Mouse (Mus musculus) large intestine, adult 2 months (tissue): Measurements from ENCODE around the gene Ank2. TPM values are rescaled to one million over a fixed set of nuclear protein-coding genes. Genes with fewer than 3 reads are reported as not detected.
"Not testable (repeated sequence)": the region's sequence is repeated elsewhere in the genome, so short reads cannot be mapped to it uniquely, and the experiment has no call there.

ENCODE experiments used
- DNase-seq: peaks from one replicate; pipeline ENCODE4 v3.0.0-alpha.2; 2012; ENCODE audit warnings: low read depth, low spot score
- WGBS: fragments of 180-500 bp; shearing (Covaris S2); methylation state at CpG from one replicate; pipeline ENCODE4 v1.1.7; 2018; 5-methylcytosine and 5-hydroxymethylcytosine counted together
- polyA plus RNA-seq: library from polyadenylated mRNA; depleted of rRNA; stranded (reverse); fragments of >200 nt; gene quantifications from 2 replicates; pipeline ENCODE4 v1.2.3, GENCODE M21; 2012

Gene Ank2
- polyA plus RNA-seq, 1 experiment: 2.9 TPM

DNA sequence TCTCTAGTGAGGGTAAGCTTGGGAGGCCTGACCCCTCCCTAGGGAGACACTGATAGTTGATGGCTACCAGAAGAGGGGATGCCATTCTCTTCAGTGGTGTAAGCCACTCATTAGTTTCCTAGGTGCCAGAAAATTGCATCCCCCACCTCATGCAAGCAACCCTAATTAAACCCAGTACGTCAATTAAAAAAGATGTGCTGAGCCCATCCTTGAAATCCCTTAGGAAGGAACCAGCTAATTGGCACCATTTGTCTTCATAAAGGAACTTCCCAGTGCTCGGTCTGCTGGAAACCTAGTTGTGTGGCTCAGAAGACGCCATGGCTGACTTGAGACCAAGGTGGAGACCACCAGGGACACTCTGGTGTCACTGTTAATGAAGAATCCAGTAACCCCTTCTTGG is 65.9 kb downstream of the Ank2 start:
- DNase-seq: no peak
- 73% methylated on average over 3 of the region's 3 CpGs for WGBS

DNA sequence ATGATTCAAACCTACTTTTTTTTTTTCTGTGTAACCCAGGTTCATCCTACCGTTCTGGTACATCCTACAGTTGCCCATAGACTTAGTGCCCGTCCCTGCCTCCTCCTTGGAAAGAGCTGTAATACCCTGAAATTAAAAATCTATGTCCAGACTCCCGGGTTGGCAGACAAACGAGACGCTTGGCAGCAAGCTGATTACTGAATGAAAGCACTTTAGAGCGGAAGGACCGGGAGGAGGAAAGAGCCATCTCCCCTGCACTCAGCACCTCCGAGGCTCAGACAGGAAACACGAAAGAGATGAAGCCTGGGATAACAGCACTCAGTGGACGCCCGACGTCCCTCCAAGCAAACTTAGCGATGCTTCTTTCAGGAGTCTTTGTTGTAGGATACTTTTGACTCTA is 69.3 kb downstream of the Ank2 start:
- DNase-seq: no peak
- 74% methylated on average over 13 of the region's 13 CpGs for WGBS

DNA sequence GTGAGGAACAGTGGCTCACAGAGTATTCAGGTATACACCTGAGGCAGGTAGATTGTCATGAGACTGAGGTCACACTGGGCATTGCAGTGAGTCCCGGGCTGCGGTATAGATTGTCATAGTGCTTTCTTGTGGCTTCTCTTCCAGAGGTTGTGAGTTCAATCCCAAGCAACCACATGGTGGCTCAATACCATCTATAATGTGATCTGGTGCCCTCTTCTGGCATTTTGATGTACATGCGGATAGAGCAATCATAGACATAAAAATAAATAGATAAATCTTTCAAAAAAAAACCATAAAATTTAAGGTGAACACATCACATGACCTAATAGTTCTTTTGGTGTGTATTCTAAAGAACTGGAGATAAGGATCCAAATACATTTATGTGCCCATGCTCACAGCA is 70.6 kb downstream of the Ank2 start:
- no peak for DNase-seq
- 86% methylated on average over 3 of the region's 3 CpGs for WGBS

DNA sequence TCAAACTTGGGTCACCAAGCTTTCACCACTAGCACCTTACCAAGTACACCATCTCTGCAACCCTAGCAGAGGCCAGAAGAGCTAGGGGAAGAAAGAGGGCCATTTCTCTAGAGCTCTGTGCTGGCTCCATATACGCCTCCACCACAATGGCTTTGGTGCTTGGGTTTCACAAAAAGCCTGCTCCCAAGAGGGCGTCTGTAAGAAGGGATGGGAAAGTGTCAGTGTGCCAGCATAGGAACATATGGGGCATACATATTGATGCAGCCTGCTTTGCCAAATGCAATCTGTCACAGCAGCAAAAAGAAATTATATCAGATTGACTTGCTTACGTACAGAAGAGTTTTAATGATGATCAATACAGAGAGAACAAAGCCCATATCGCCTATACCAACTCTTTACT is 82.2 kb downstream of the Ank2 start:
- no peak for DNase-seq
- WGBS: 89% methylated on average over 4 of the region's 4 CpGs

DNA sequence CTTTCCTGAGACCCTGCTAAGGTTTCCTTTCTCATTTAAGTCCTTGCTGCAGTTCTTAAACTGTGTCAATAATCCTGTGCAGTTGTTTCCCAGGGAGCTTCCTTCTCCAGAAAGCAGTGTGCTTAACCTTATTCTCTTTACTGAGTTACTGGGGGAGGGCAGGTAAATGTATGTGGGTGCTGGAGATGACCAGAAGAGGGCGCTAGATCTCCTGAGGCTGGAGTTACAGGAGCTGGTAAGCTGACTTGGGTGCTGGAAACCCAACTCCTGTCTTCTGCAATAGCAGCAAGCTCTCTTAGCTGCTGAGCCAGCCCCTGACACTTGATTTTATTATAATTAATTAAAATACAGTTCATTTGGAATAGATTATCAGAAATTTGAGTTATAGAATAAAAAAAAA is 84.7 kb downstream of the Ank2 start:
- 39% methylated on average over 1 of the region's 1 CpGs for whole genome bisulfite sequencing

DNA sequence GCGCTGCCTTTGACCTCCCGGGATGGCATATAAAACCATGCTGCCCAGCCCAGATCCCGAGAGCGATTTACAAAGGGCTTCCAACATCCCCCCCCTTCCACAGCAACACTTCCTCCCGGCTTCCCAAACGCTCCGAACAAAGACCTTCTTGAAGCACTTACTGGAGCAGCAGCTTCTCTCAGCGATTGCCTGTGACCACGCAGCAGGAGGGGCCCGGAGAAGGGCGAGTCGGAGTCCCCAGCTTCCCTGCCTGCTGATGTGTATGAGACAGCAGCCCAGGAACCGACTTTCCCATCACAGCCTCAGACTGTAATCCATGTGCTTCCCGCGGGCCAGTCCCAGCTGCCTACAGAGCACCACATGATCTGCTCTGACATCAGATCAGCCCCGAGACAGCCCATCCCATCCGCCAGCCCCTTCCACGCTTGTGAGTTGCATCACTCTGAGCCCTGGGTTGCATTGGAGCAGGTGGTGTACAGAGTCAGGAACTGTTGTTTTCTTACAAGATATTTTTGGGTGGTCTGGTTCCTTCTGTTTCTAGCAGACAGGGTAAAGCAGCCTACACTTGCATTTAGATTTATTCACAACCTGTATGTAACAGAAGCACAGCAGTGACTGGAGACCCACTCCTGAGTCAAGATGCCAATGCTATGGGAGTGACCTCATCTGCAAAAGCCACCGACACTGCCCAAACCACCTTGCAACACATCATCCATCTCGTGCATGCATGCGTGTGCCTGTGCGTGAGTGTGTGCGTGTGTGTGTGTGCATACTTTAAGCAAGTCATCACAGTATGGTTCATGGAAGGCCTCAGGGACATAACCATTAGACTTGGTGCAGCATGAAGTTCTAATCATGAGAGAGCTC is 90.2 kb downstream of the Ank2 start:
- no peak for DNase-seq
- 18% methylated on average over 23 of the region's 23 CpGs for WGBS

More for the DNA sequence above, 84.7 kb downstream of the Ank2 start:
- no peak for DNase-seq

DNA sequence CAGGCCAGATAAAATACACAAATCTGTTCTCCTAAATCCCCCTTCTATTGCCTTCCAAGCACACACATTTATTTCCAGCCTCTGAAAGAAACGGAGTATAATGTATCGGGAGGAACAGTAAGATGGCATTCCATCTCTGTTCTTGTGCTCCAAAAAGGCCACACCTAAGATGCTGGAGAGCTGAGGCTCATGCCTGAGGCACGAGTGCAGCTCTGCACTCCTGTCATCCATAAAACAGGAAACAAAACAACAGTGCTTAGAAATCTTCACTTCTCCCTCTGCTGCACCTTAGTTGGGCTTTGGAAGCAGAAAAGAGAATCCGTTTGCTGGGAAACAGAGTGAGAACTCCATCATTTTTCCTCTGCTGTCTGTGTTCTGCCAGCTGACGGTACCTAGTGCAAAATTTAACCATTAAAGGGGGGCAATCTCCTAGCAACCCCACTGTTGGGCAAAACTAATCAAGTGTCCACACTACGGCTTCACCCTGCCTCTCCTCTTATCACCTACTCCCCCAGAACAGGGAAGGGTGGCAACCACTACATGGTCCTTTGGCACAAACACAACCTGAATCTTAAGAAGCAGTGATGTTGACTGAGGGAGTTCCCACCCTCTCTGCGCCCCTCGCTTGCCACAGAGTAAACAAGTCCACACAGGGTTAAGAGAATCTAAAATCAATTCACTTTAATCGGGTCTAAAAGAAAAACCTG is 91.1 kb downstream of the Ank2 start:
- 13% methylated on average over 9 of the region's 9 CpGs for WGBS
- DNase-seq: no peak

DNA sequence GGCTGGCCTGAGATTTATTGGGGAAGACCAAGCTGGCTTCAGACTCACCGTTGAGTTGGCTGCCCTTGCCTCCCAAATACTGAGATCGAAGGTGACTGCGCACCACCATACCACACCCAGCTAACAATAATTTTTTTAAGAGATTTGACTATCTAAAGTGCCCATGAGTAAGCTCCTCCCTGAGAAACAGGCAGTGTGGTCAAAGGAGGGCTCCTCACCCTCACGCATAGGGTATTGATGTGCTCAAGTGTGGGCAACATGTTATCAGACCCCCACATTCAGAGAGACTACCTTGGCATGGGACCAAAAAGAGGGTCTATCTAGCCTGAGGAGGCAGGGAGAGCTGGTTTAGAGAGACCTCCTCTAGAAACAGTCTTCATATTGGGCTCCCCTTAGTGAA is 92.3 kb downstream of the Ank2 start:
- DNase-seq: no peak
- WGBS: 88% methylated on average over 4 of the region's 4 CpGs

DNA sequence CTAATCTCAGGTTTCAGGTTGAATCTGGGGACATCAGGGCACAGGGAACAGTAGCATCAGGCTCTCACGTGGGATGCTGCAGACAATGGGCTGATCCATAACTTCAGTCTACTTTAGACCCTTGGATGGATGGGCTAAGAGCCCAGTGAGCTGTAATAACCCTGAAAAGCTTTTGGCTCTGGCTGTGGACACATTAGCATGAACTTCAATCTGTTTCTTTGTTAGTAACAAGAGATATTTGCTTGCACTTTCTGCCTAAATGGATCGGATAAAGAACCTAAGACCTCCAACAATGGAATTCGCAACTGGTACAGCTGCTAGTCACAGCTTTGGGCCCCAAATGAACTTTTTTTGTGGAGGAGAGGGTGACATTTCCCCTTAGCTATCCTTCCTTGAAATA is 94.8 kb downstream of the Ank2 start:
- DNase-seq: no peak
- 59% methylated on average over 3 of the region's 3 CpGs for WGBS

DNA sequence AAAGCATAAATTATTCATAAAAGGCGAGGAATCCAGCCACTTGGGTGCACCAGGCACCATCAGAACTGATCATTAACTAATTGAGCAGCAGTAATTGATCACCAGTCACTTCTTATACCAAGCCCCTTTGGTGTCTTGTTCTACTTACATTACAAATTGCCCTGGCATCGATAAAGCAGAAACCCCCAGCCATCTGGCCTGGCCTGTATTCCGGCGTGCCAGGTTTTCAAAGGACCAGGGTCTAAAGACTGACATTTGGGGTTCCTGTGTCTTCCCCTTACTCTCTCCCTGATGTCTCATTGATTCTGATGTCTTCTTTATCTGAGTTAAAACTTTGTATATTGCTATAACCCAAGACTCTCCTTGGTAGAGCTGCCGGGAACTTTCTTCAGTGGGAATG is 98.2 kb downstream of the Ank2 start:
- DNase-seq: no peak
- 86% methylated on average over 5 of the region's 5 CpGs for whole genome bisulfite sequencing

DNA sequence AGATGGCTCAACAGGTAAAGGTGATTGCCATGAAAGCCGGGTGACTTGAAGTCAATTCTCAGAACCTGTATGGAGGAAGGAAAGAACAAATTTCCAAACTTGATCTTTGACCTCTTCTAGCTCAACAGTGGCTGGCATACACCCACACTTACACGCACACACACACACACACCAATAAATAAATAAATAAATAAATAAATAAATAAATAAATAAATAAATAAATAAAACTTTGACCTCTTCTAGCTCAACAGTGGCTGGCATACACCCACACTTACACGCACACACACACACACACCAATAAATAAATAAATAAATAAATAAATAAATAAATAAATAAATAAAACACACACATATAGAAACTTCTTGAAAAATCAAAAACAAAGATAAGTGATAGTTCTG is 98.7 kb downstream of the Ank2 start:
- WGBS: 85% methylated on average over 3 of the region's 3 CpGs
- not testable (repeated sequence) for DNase-seq

DNA sequence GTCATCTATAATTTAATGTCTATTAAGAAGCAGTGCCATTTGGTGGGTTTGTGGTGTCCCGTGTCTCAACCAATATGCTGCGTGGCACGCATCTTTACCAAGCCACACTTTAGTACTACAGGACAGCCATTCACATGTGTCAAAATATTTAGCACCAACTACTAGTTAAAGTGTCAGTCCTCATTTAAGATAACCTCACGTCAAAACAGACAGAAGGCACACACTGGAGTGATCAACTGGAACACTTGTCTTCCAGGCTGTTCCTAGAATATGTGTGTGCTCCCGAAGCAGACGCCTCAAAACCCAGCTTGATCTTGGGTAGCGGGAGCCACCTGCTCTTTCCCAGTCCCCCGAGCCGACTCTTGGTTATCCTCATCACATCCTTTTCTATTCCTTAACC is 101.4 kb downstream of the Ank2 start:
- no peak for DNase-seq
- 95% methylated on average over 9 of the region's 9 CpGs for WGBS

DNA sequence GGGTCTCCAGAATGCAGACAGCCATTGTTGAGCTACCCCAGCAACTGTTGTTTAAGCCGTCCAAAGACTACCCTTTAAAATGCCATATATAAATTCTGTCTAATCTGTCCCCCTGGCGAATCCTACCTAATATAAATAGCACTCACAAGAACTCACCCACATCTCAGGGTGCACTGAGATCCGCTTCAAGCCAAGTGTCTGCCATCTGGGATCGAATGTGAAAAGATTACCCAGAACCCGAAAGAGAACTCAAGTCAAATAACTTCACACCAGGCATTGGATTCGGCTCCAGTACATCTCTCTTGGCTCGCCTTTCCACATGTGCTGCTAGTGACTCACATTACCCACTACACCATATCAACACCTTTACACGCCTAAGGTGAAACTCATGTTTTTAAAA is 103.9 kb downstream of the Ank2 start:
- DNase-seq: no peak
- 88% methylated on average over 8 of the region's 8 CpGs for WGBS

DNA sequence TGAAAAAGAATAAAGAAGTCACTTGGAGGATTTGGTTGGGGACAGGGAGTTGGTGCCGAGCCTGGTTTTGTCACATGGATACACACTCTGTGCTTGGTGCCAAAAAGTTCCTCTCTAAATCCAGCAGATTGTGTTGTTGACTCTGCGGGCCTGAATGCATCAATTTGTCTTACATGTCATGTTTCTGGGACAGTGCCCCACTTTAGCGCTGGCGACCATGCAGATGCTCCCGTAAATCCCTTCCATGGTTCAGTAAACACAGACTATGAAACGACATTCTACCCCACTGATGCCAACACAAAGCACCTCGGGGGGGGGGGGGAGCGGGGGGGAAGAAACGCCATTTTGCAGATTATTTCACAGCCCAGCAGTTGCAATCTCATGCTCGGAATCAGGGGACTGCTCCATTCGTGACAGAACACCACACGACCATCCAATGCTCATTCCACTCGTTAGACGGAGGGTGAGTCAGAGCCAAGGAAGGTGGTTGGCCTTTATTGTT is 112.1 kb downstream of the Ank2 start:
- DNase-seq: no peak
- 80% methylated on average over 14 of the region's 14 CpGs for WGBS

DNA sequence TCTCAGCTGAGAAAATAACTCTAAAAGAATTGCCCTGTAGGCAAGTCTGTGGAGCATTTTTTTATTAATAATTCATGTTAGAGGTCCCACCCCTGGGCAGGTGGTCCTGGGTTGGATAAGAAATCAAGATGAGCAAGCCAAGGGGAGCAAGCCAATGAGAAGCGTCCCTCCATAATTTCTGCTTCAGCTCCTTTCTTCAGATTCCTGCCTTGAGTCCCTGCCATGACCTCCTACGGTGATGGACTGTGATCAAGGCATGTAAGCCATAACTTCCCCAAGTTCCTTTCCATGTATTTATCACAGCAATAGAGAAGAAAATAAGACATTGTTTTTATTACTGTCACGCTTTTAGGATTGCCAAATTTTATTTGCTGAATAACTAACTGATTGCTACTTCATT is 115.9 kb downstream of the Ank2 start:
- no peak for DNase-seq
- whole genome bisulfite sequencing: 91% methylated on average over 3 of the region's 3 CpGs

DNA sequence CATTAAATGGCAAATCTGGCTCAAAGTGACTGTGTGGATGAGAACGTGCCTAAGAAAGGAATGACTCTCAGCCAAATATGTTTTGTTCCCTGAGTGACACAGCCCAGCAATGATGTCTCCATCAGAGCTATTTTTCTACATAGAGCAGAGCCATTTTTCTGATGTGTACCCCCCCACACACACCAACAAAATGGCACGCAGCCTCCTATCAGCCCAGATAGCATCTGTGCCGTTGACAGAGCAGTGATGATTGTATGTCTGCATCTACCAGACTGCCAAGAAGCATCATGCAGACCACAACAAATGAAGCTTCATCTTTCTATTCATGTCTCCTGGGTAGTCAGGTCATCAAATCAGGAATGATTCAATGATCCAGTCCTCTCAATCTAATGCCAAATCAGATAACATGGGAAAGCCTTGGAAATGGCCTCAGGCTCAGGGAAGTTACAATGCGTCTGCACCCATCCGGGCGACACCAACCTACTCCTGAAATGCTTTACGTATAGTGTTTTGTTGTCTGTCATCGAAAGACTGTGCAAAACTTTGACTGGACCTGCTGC is 122.2 kb downstream of the Ank2 start:
- WGBS: 85% methylated on average over 8 of the region's 8 CpGs
- DNase-seq: no peak

DNA sequence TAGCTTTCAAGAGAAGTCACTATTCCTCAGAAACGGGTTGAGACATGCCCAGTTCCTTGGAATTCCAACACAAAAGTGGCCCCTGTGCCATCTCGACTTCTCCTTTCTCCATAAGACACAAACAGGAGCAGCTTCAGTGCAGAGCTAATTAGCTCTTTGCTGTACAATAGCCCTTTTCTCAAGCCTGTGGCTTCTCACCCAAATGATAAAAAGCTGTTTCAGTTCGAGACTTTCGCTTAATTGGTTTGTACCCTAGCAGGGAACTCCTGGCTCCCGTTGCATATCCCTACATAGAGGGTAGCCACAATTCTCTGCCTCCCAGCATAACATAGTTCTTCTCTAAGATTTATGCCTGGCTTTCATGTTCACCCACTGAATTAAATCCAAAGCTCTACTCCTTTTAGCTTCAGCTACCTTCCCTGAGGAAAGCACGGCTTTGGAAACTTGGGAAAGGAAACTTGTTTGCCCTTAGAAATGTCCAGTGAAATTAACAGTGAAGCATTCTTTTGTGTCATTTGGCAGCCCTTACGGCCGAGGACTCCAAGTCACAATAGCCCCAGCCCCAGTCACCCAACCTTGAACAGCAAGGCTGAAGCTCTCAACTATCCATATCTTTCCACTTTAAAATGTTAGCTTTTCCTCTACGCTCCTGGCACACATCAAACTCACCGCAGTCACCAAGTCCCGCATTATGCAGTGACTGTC is 123.0 kb downstream of the Ank2 start:
- DNase-seq: no peak
- 61% methylated on average over 11 of the region's 11 CpGs for WGBS

DNA sequence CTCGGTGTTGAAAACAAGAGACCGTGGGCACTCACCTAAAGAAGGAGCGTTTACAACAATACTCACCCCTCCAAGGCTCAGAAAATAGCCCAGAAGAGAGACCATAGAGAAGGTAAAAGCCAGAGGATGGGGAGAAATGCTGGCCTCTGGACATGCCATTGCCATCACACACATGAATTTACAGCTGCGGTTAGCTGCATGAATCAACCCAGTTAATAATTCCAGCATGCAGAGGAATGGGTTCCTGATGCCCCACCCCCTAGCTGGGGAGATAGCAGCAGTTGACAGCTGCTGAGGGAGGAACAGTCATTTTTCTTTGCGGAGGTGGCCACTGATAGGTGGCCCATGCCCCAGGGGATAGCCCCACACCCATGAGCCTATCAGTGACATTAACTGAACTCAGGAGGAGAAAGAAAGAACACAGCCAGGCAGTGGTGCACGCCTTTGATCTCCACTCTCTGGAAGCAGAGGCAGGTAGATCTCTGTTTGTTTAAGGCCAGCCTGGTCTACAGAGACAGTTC is 124.9 kb downstream of the Ank2 start:
- DNase-seq: no peak
- WGBS: 83% methylated on average over 6 of the region's 6 CpGs

DNA sequence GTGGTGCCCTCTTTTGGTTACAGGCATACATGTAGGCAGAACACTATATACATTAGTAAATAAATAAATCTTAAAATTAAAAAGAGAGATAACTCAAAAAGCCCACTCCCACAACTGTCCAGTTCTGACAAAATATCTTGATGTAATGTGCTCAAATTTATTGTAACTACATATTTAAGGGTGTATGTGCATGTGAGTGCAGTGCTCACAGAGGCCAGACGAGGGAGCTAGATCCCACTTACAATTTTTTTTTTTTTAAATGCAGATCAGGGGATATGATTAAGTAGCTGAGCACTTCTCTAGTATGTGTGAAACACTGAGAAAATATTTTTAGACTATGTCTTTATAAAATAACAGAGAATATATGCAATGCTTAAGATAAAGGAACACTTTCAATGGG is 127.4 kb downstream of the Ank2 start:
- DNase-seq: no peak
- WGBS: 79% methylated on average over 1 of the region's 1 CpGs

DNA sequence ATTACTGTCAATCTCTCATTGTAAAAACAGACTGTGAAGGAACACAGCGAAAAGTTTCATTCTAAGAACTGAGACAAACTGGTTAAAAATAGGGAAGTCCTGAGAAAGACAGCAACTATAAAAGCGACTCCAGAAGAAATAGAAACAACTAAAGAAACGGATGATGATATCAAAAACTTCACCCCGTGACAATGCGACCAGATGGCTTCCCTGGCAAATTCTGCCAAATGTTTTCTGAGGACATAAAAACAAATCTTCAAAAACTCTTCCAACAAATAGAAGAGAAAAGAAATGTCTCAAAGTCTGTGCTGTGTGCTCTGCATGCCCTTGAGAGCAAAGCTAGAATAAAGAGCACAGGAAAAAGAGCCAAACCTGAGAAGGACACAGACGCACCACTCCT is 129.6 kb downstream of the Ank2 start:
- no peak for DNase-seq
- WGBS: 79% methylated on average over 6 of the region's 6 CpGs
